ENCODE assay signal across 8 mouse cellular contexts in the genomic region with DNA sequence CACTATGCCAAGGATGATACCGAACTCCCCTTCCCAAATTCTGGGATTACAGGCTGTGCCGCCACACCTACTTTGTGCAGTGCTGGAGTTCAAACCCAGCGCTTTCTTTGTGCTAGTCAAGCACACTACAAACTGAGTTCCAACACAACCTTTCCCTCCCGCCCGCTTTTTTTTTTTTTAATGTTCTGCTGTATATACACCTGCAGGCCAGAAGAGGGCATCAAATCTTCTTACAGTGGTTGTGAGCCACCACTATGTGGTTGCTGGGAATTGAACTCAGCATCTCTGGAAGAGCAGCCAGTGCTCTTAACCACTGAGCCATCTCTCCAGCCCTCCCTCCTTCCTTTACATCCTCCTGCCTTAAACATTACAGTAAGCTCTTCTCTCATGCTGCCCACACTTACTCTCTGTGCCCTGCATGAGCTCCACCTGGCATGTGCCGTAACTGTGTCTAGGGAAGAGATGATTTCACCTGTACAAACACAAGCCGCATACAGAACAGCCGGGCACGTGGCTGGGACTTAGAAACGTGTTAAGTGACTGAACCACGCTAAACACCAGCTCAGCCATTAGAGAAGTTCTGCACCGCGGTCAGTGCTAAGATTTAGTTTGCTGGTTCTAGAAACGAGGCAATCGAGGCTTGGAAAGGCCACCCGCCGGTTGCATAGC. TPM values are rescaled to one million over a fixed set of nuclear protein-coding genes. Genes with fewer than 3 reads are reported as not detected.
DNase-seq lines count a peak whose midpoint lies in the region; ATAC-seq lines count a peak whose summit lies in the region.

No protein-coding gene starts in this region.

- no peaks in the 10 kb centered on the region for H3K36me3 ChIP-seq in lung, embryonic 16.5 days (ENCODE audit: control insufficient read depth, insufficient read depth, low read length)
- H3K36me3 ChIP-seq in hindbrain, embryonic 10.5 days = peaks cover 7% of the 10 kb centered on the region; the same call in 1 of the 2 replicates
- peaks cover 20% of the 10 kb centered on the region for H3K36me3 ChIP-seq in megakaryocyte, embryonic 14.5 days (replicated peaks; ENCODE audit: low read length)

- no peak for DNase-seq in lung, postnatal 36 days
- DNase-seq in brain, adult 2 months (ENCODE audit: low read depth, low spot score) = peak; percentile 59
- no peak for DNase-seq in hindbrain, embryonic 10.5 days (ENCODE audit: low spot score)
- DNase-seq in left cerebral cortex, adult 9 months (ENCODE audit: low spot score in 2 of 2) = no peak
- no peak for DNase-seq in gastrocnemius, adult 18-20 months (ENCODE audit: low spot score)
- DNase-seq in ovary, postnatal 10 days (ENCODE audit: low spot score) = no peak

- H3K4me1 ChIP-seq in lung, embryonic 16.5 days (replicated peaks; ENCODE audit: control insufficient read depth, insufficient read depth, low read length) = 0 out of 2 replicates have a peak, but pooled peaks cover 2% of the 10 kb centered on the region
- H3K4me1 ChIP-seq in hindbrain, embryonic 10.5 days (replicated peaks) = peaks cover 21% of the 10 kb centered on the region
- peaks cover 58% of the 10 kb centered on the region for H3K4me1 ChIP-seq in megakaryocyte, embryonic 14.5 days

- H3K4me2 ChIP-seq in lung, embryonic 16.5 days (ENCODE audit: low read depth, low read length) = peak overlapping the region; percentile 65

- 32% methylated on average over 17 of the region's 17 CpGs for WGBS in lung, embryonic 16.5 days
- WGBS in hindbrain, embryonic 10.5 days = 47% methylated on average over 17 of the region's 17 CpGs

- H3K4me3 ChIP-seq in lung, embryonic 16.5 days (ENCODE audit: low read length) = peak overlapping the region; percentile 45
- H3K4me3 ChIP-seq in hindbrain, embryonic 10.5 days = peak overlapping the region; percentile 43
- peak overlapping the region; percentile 56 for H3K4me3 ChIP-seq in megakaryocyte, embryonic 14.5 days (replicated peaks)

- ATAC-seq in lung, embryonic 16.5 days (ENCODE audit: low read depth) = peak; percentile 13; the same call in 1 of the 2 replicates

- H3K9ac ChIP-seq in lung, embryonic 16.5 days (ENCODE audit: low read length) = no peak overlapping the region; the same call in 1 of the 2 replicates

- no peaks in the 10 kb centered on the region for H3K9me3 ChIP-seq in lung, embryonic 16.5 days (ENCODE audit: control insufficient read depth, low read length)
- no peaks in the 10 kb centered on the region for H3K9me3 ChIP-seq in hindbrain, embryonic 10.5 days
- H3K9me3 ChIP-seq in megakaryocyte, embryonic 14.5 days = no peaks in the 10 kb centered on the region

- H3K27ac ChIP-seq in lung, embryonic 16.5 days (ENCODE audit: low read length) = no peak overlapping the region; the same call in 1 of the 2 replicates
- peak overlapping the region; percentile 64 for H3K27ac ChIP-seq in hindbrain, embryonic 10.5 days

- H3K27me3 ChIP-seq in lung, embryonic 16.5 days (ENCODE audit: control insufficient read depth, insufficient read depth, low read depth, low read length) = no peaks in the 10 kb centered on the region
- H3K27me3 ChIP-seq in hindbrain, embryonic 10.5 days (ENCODE audit: insufficient read depth, poor library complexity, severe bottlenecking) = peaks cover 6% of the 10 kb centered on the region; the same call in 1 of the 2 replicates
- peaks cover 45% of the 10 kb centered on the region for H3K27me3 ChIP-seq in megakaryocyte, embryonic 14.5 days (replicated peaks)

RNA-seq across cellular contexts. Expression of gene Agtrap, which starts 13.2 kb away (rescaled TPM):
- 16.3 and 17.8 TPM in 2 replicates for polyA plus RNA-seq in lung, embryonic 16.5 days (2015; fragmentation: Nextera tagmentation; extraction: Ambion mirVana)
- polyA plus RNA-seq in hindbrain, embryonic 10.5 days (2016; fragmentation: Nextera tagmentation; extraction: Ambion mirVana) = 15.6 and 15.7 TPM in 2 replicates
- polyA plus RNA-seq in megakaryocyte, embryonic 14.5 days (2012; ENCODE audit: insufficient read depth, low replicate concordance) = 16.5 and 50.7 TPM in 2 replicates
- 10 to 100 TPM in 1 of 2 experiments, 1 to 10 TPM in 1; 9.3 to 12.8 TPM for total RNA-seq in gastrocnemius, adult 18-20 months (2021)

RNA-seq across cellular contexts. Expression of gene Mthfr, which starts 35.8 kb away (rescaled TPM):
- 21.3 and 26.2 TPM in 2 replicates for polyA plus RNA-seq in lung, embryonic 16.5 days (2015; fragmentation: Nextera tagmentation; extraction: Ambion mirVana)
- 28.1 and 30.0 TPM in 2 replicates for polyA plus RNA-seq in hindbrain, embryonic 10.5 days (2016; fragmentation: Nextera tagmentation; extraction: Ambion mirVana)
- 3.5 and 7.0 TPM in 2 replicates for polyA plus RNA-seq in megakaryocyte, embryonic 14.5 days (2012; ENCODE audit: insufficient read depth, low replicate concordance)
- 1 to 10 TPM; 8.9 to 9.3 TPM for total RNA-seq in gastrocnemius, adult 18-20 months (2021)

RNA-seq across cellular contexts. Expression of gene Clcn6, which starts 36.0 kb away (rescaled TPM):
- 4.5 and 4.8 TPM in 2 replicates for polyA plus RNA-seq in lung, embryonic 16.5 days (2015; fragmentation: Nextera tagmentation; extraction: Ambion mirVana)
- 13.9 and 17.8 TPM in 2 replicates for polyA plus RNA-seq in hindbrain, embryonic 10.5 days (2016; fragmentation: Nextera tagmentation; extraction: Ambion mirVana)
- 2.4 and 3.5 TPM in 2 replicates for polyA plus RNA-seq in megakaryocyte, embryonic 14.5 days (2012; ENCODE audit: insufficient read depth, low replicate concordance)
- 1 to 10 TPM; 4.8 to 4.9 TPM for total RNA-seq in gastrocnemius, adult 18-20 months (2021)

RNA-seq across cellular contexts. Expression of gene Mad2l2, which starts 55.5 kb away (rescaled TPM):
- 47.6 and 50.2 TPM in 2 replicates for polyA plus RNA-seq in lung, embryonic 16.5 days (2015; fragmentation: Nextera tagmentation; extraction: Ambion mirVana)
- 74.3 and 86.9 TPM in 2 replicates for polyA plus RNA-seq in hindbrain, embryonic 10.5 days (2016; fragmentation: Nextera tagmentation; extraction: Ambion mirVana)
- 26.0 and 35.6 TPM in 2 replicates for polyA plus RNA-seq in megakaryocyte, embryonic 14.5 days (2012; ENCODE audit: insufficient read depth, low replicate concordance)
- 10 to 100 TPM; 13.5 to 15.7 TPM for total RNA-seq in gastrocnemius, adult 18-20 months (2021)

RNA-seq across cellular contexts. Expression of gene Draxin, which starts 55.8 kb away (rescaled TPM):
- 0.08 and 0.10 TPM in 2 replicates for polyA plus RNA-seq in lung, embryonic 16.5 days (2015; fragmentation: Nextera tagmentation; extraction: Ambion mirVana)
- polyA plus RNA-seq in hindbrain, embryonic 10.5 days (2016; fragmentation: Nextera tagmentation; extraction: Ambion mirVana) = 6.5 and 13.1 TPM in 2 replicates
- 4.1 and 4.9 TPM in 2 replicates for polyA plus RNA-seq in megakaryocyte, embryonic 14.5 days (2012; ENCODE audit: insufficient read depth, low replicate concordance)
- total RNA-seq in gastrocnemius, adult 18-20 months (2021) = under 1 TPM in 1 of 2 experiments, not detected in 1; 0.09 TPM
